Mouse (Mus musculus) hindbrain, embryonic 11.5 days (tissue): ENCODE results near the gene Snrnp27. TPM values are rescaled to one million over a fixed set of nuclear protein-coding genes. Genes with fewer than 3 reads are reported as not detected.

Experiments
- ATAC-seq: fragments of 200-750 bp; cut with Nextera tagmentation; 2 replicates; pipeline ENCODE4 v1.8.0; 2017; ENCODE audit warnings: mild to moderate bottlenecking, moderate TSS enrichment, moderate library complexity; ENCODE audit not compliant: low FRiP score
- DNase-seq: peaks from one replicate; pipeline ENCODE4 v3.0.0-alpha.2; 2015; ENCODE audit warnings: low spot score
- H3K27ac ChIP-seq: fragments of 300-500 bp; sonication (generic); 2 replicates; pipeline ENCODE4 v1.5.1; 2014; ENCODE audit warnings: mild to moderate bottlenecking, low read depth, low read length
- H3K27me3 ChIP-seq: fragments of 300-500 bp; sonication (generic); 2 replicates; pipeline ENCODE4 v1.6.1; 2014; ENCODE audit warnings: mild to moderate bottlenecking, low read length, moderate library complexity, mixed read lengths; ENCODE audit not compliant: control insufficient read depth, insufficient read depth
- H3K36me3 ChIP-seq: fragments of 300-500 bp; sonication (generic); 2 replicates; pipeline ENCODE4 v1.6.1; 2014; ENCODE audit warnings: mild to moderate bottlenecking, low read length, moderate library complexity, mixed read lengths; ENCODE audit not compliant: control insufficient read depth, insufficient read depth
- H3K4me1 ChIP-seq: fragments of 300-500 bp; sonication (generic); replicated peaks from 2 replicates; pipeline ENCODE4 v1.6.1; 2014; ENCODE audit warnings: low read length, mixed read lengths; ENCODE audit not compliant: control insufficient read depth, insufficient read depth
- H3K4me2 ChIP-seq: fragments of 300-500 bp; sonication (generic); replicated peaks from 2 replicates; pipeline ENCODE4 v1.6.1; 2014; ENCODE audit warnings: mild to moderate bottlenecking, low read depth, low read length
- H3K4me3 ChIP-seq: fragments of 300-500 bp; sonication (generic); 2 replicates; pipeline ENCODE4 v1.5.1; 2014; ENCODE audit warnings: low read depth, low read length
- H3K9ac ChIP-seq: fragments of 300-500 bp; sonication (generic); 2 replicates; pipeline ENCODE4 v1.6.1; 2014; ENCODE audit warnings: low read depth, low read length
- H3K9me3 ChIP-seq: fragments of 300-500 bp; sonication (generic); 2 replicates; pipeline ENCODE4 v1.6.1; 2016; ENCODE audit warnings: low read length; ENCODE audit not compliant: control insufficient read depth
- WGBS: fragments of 180-500 bp; shearing (Covaris S2); extraction: QIAGEN DNeasy Blood & Tissue Kit; methylation state at CpG from one replicate; pipeline ENCODE4 v1.1.7; 2014; 5-methylcytosine and 5-hydroxymethylcytosine counted together
- polyA plus RNA-seq: library from polyadenylated mRNA; unstranded; fragments of >200 nt; fragmentation: Nextera tagmentation; extraction: Ambion mirVana; gene quantifications from 2 replicates; pipeline ENCODE4 v1.2.1, GENCODE M21; 2014

Gene Snrnp27
- polyA plus RNA-seq: 130 and 134 TPM in 2 replicates

DNA sequence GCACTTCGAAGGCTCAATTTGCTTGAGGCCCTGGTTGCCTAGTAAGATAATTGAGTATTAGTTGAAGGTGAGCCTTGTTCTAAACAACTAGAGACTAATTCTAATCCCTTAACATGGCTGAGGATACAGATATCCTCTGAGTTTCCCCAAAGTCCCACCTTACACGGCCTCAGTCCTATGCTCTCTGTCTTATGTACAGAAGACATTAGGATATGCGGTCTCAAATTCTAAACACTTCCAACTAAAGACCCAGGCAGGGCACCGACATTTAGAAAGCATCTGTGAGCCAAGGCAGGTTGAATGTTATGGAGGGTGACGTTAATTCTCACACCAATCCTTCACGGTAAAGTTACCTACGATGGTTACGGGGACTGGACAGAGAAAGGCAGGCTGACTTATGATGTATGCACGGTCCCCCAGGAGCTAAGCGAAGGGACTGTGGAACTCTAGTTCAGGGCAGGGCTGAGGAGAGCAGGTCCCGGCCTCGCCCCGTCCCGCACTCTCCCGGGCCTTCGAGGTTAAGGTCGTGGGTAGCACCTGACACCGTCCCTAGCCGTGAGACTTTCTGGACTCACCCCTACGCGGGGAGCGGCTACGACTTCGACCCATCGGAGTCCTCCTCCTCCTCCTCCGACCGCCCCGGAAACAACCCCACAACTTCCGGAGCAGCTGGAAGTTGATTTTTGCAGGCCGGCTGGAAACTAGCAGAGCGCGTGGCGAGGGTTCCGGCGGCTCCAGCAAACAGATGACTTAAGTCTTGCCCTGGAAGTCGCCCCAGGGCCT, at the start of gene Snrnp27:
Gene Snrnp27 (minus strand): TSS at position 651 of the 783 bp plus-strand sequence.
- 3% methylated on average over 36 of the region's 36 CpGs for WGBS
- ATAC-seq: peak; percentile 82
- Histone ChIP-seq H3K27me3 (no peaks in the 10 kb centered on the region), H3K36me3 (peaks cover 4% of the 10 kb centered on the region), H3K4me2 (peak within 1 kb of the TSS; percentile 47), H3K4me1 (no peaks in the 10 kb centered on the region), H3K9me3 (no peaks in the 10 kb centered on the region), H3K27ac (no peak within 1 kb of the TSS), H3K9ac (peak within 1 kb of the TSS; percentile 87), H3K4me3 (peak within 1 kb of the TSS; percentile 85)
- peak; percentile 95 for DNase-seq

DNA sequence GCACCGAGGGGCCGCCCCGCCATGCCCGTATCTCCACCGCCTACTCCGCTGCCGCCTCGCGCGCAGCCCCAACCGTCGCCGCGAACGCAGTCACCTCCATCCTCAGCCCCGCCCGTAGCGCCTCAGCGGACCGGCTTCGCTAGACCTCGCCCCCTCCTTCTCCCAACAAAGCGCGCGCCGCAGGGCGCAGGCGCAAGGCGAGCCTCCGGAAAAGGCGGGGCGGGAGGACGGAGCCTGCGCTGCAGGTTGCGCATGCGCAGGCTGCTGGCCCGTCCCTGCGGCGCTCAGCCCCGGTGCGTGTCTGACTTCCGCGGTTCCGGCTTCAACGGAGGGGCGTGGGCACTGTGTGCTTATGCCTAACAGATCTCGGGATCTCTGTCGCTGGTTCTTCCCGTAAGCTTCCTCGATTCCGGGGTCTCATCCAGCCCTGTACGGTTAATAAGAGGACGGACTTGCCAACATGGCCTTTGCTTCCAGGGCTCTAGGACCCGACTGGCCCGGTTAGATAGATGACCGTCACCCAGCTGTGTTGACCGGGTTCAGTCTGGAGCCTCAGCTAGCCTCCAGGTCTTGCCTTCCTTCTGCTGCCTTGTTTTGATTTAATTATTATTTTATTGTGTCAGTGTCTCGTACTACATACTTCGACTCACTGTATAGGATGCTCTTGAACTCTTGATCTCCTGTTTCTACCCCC, 49.0 kb upstream of the Snrnp27 start, which contains the start of gene Gmcl1:
Gene Gmcl1 (minus strand): TSS at position 201 of the 694 bp plus-strand sequence.
- peak; percentile 94 for ATAC-seq
- WGBS: 1% methylated on average over 54 of the region's 59 CpGs
- Histone ChIP-seq H3K4me1 (no peaks in the 10 kb centered on the region), H3K4me3 (peak within 1 kb of the TSS; percentile 90), H3K36me3 (no peaks in the 10 kb centered on the region), H3K4me2 (peak within 1 kb of the TSS; percentile 88), H3K27me3 (no peaks in the 10 kb centered on the region), H3K27ac (peak within 1 kb of the TSS; percentile 87), H3K9ac (peak within 1 kb of the TSS; percentile 89), H3K9me3 (no peaks in the 10 kb centered on the region)
- DNase-seq: peak; percentile 99

DNA sequence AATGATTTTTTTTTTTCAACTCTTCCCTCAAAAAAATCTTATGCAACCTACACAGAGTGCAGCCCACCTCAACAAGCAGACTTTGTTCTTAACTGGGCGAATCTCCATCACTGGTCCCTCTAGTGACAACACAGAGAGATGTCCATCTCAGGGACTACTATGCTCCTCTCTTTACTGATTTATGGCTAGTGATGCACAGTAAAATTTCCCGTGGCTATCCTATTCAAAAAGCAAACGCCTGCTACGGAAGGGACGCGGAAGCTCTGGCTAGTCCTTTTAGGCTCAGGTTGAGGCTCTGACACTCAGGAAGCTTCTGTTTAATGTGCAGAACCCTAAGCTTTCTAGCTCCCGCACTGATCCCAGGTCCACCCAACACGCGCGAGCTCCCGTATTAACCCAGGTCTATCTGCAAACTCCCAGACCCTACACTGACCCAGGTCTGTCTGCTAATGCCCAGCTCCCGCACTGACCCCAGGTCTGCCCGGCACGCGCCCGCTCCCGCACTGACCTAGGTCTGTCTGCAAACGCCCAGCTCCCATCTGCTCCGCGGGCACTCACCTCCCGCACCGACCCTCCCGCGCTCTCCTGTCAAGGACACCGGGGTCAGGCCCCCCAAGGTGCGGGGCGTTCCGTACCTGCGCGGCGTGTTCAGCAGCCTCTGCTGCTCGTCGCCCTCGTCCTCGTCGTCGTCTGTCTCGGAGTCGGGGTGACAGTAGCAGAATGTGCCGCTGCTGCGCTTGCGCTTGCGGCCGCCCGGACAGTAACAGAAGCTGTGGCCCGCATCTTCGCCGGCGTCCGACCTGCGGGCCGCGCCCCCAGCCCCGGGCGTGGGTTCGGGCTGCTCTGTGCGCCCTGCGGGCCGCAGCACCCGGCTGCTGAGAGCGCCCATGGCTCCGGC, 48.2 kb upstream of the Snrnp27 start:
- Histone ChIP-seq H3K4me1 (no peaks in the 10 kb centered on the region), H3K27me3 (no peaks in the 10 kb centered on the region), H3K9ac (peak overlapping the region; percentile 89), H3K27ac (peak overlapping the region; percentile 87), H3K4me3 (peak overlapping the region; percentile 90), H3K36me3 (no peaks in the 10 kb centered on the region), H3K4me2 (peak overlapping the region; percentile 88), H3K9me3 (no peaks in the 10 kb centered on the region)
- WGBS: 1% methylated on average over 62 of the region's 62 CpGs
- DNase-seq (no peak), ATAC-seq (peak; percentile 66)

DNA sequence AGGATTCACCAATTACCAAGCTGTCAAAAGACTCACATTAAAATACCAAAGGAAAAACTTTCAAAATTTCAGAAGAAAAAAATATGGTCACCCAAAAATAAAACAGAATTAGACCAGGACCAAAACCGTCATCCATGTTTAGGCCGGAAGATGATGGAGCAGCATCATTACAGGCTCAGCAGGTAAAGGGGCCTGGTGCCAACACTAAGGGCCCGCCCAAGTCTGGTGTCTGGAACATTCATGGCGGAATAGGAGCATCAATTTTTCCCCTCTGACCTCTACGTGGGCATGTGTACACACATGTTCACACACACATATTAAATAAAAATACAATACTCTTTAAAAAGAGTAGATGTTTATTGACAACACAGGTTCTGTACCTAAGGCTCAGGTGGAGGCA, 44.4 kb upstream of the Snrnp27 start:
- 95% methylated on average over 5 of the region's 5 CpGs for WGBS

DNA sequence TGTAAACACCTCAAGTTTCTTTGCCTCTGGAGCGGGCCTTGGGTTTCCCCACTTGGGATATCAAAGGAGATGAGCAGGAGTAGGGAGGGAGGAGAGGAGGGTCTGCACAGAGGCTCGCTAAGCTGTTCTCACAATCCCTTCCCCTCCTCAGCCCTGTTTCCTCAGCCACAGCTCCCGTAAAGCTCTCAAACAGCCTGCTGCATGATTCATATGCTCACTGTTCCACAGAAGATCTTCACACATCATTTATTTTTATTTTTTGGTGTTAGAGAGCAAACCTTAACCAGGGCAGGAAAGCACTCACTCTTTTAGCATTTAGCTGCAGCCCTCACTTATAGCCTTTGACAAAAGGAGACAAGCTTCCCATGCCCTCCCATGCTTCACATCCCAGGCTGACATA, 37.7 kb upstream of the Snrnp27 start:
- Histone ChIP-seq H3K4me2 (no peak overlapping the region), H3K9ac (no peak overlapping the region), H3K27me3 (no peaks in the 10 kb centered on the region), H3K36me3 (0 out of 2 replicates have a peak, but pooled peaks cover 2% of the 10 kb centered on the region), H3K9me3 (no peaks in the 10 kb centered on the region), H3K27ac (no peak overlapping the region), H3K4me1 (no peaks in the 10 kb centered on the region), H3K4me3 (no peak overlapping the region)
- 83% methylated on average over 3 of the region's 3 CpGs for whole genome bisulfite sequencing
- DNase-seq (no peak), ATAC-seq (no peak)

More for the DNA sequence above, 44.4 kb upstream of the Snrnp27 start:
- H3K9me3 ChIP-seq: no peaks in the 10 kb centered on the region
- no peak for ATAC-seq
- DNase-seq: no peak
- H3K27me3 ChIP-seq: no peaks in the 10 kb centered on the region
- no peak overlapping the region for H3K4me3 ChIP-seq
- H3K36me3 ChIP-seq: no peaks in the 10 kb centered on the region
- H3K4me1 ChIP-seq: no peaks in the 10 kb centered on the region
- H3K9ac ChIP-seq: no peak overlapping the region
- no peak overlapping the region for H3K4me2 ChIP-seq
- H3K27ac ChIP-seq: no peak overlapping the region

DNA sequence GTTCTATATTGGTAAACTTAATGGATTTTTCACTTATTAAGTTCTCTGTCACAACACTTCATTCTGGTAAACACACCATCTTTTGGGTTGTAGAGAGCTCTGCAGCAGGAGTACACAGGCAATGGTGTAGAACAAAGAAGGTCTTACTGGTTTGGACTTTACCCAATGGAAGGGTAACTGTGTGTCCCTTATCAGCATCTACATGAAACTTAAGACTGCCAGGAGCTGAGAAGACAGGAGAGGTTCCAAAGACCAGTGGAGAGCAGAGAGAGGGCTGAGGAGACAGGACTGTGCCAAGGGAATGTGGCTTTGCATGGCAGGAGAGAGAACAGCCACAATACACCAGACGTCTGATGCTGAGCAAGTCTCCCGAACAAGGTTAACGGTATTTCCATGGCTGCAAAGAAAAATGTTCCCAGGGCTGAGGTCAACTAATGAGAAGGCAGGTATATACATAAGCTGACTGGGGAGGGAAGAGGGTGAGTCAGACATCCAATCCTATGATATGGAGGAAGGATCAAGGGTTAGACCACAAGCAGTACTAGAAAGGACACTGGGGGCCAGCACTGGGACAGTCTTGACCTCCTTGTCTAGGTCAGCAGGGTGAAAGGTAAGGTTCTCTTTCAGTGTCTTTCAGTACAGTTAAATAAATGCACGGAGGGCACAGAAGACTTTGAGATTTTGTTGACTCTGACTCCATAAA, 23.9 kb upstream of the Snrnp27 start:
- ATAC-seq (no peak), DNase-seq (no peak)
- Histone ChIP-seq H3K36me3 (no peaks in the 10 kb centered on the region), H3K4me1 (no peaks in the 10 kb centered on the region), H3K4me2 (no peak overlapping the region), H3K9me3 (no peaks in the 10 kb centered on the region), H3K9ac (no peak overlapping the region), H3K27ac (no peak overlapping the region), H3K27me3 (no peaks in the 10 kb centered on the region), H3K4me3 (no peak overlapping the region)
- 89% methylated on average over 4 of the region's 4 CpGs for WGBS

DNA sequence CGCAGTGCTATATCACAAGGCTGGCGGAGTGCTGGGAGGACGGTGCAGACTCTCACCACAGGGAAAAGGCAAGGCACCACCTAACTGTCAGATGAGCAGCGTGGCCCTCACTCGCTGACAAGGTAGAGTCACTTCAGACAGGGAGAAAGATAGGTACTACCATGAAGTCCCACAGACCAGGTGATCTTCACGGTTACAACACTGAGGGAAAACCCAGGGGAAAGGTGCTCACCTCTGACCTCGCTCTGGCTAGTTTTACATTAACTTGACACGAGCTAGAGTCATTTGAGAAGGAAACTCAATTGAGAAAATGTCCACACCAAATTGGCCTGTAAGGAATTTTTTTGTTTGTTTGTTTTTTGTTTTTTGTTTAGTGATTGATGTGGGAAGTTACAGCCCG, 18.3 kb upstream of the Snrnp27 start:
- WGBS: 92% methylated on average over 9 of the region's 9 CpGs
- H3K9ac ChIP-seq: no peak overlapping the region
- 0 out of 2 replicates have a peak, but pooled peaks cover 2% of the 10 kb centered on the region for H3K36me3 ChIP-seq
- no peaks in the 10 kb centered on the region for H3K27me3 ChIP-seq
- DNase-seq (no peak), ATAC-seq (no peak)
- no peak overlapping the region for H3K4me3 ChIP-seq
- H3K4me1 ChIP-seq: no peaks in the 10 kb centered on the region
- H3K9me3 ChIP-seq: no peaks in the 10 kb centered on the region
- H3K4me2 ChIP-seq: no peak overlapping the region
- H3K27ac ChIP-seq: no peak overlapping the region

DNA sequence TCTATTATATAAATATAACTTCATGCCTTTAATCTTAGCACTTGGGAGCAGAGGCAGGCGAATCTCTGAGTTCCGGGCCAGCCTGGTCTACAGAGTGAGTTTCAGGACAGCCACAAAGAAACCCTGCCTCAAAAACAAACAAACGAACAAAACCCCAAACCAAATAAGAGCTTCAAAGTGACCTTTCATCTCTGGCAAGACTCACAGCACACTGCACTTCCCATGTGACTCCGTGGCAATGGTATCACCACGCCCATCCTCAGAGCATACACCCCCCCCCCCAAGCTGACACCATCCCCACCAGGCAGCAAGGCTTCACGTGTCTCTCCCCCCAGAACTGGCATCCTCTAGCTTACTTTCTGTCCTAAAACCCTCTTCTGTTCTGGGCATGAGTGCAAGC, 13.6 kb upstream of the Snrnp27 start:
- Histone ChIP-seq H3K4me3 (no peak overlapping the region), H3K4me1 (no peaks in the 10 kb centered on the region), H3K9me3 (no peaks in the 10 kb centered on the region), H3K27ac (no peak overlapping the region), H3K36me3 (0 out of 2 replicates have a peak, but pooled peaks cover 2% of the 10 kb centered on the region), H3K27me3 (no peaks in the 10 kb centered on the region), H3K4me2 (no peak overlapping the region), H3K9ac (no peak overlapping the region)
- ATAC-seq (no peak), DNase-seq (no peak)
- WGBS: 89% methylated on average over 6 of the region's 6 CpGs
